Mouse (Mus musculus) inflammation-experienced regulatory T-cells, adult 6 months (primary cell): Measurements from ENCODE around the gene Sidt2. TPM values are rescaled to one million over a fixed set of nuclear protein-coding genes. Genes with fewer than 3 reads are reported as not detected.

ENCODE experiments used
- ATAC-seq: one replicate; pipeline ENCODE4 v1.8.0; 2017
- polyA plus RNA-seq, 3 experiments: library from polyadenylated mRNA; unstranded; fragments of 100-300 nt; shearing (Covaris generic); gene quantifications; one replicate each; pipeline ENCODE4 v1.2.1; 2017

Sidt2 gene
- polyA plus RNA-seq, 3 experiments from 2014 or later = 27.0 to 48.9 (median 35.8) TPM

- no peak for ATAC-seq
Observed at GRCm38 (mm10) chr9:45946182-45946871, 8.7 kb downstream of the Sidt2 start.

DNA sequence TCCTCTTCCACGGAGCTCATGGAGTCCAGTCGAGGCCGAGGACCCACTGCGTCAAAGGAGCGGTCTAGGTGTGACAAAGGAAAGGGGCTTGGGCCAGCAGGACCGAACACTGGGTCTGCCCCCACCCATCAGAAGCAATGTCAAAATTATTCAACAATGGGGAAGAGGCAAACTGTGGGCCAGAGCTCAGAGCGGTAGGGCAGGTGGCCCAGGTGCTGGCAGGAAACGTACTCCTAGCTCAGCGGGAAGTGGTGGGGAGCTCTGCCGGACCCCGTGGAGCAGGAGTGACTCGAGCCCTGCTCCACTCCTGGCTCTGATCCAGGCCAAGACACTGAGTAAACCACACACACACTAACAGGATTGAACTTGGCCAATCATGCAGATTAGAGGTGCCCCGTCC, 9.3 kb downstream of the Sidt2 start:
- ATAC-seq = peak; percentile 25

DNA sequence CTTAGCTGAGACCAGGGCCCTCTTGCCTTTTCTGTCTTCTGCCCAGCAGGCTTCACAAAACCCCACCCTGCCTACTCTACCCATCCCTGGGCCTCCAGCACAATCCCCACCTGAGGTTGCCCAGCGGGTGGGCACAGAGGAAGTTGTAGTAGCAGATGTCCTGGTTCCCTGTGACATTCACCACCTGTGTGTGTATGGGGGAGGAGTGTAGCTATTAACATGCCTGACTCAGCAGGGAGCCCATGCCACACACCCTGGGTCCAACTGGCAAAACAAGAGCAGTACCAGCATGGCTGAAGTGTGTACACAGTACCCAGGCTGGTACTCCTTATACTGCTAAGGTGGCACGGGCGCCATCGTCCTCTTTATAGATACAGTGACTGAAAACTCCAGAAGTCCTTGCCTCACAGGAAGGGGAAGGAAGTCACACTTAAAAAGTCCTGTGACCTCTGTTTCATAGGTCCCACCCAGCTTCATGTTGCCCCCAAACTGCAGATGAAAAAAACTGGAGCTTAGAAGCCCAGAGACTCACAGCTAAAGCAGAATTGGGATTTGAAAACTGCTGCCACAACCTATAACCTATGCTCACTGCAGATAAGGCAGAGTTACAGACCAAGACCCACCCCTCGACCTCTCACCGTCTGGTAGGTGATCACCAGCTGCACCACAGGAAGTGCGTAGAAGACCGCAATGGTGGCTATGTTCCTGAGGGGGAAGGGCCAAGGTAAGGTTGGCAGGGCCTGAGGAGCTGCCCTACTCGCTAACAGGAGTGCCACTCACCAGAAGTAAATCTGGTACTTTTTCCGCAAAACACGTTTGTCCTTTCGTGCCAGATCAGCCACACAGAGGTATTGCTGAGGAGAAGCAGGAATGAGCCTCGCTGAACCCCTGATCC, 10.3 kb downstream of the Sidt2 start:
- peak; percentile 95 for ATAC-seq

GRCm38 (mm10) chr9:45943628-45944505, 11.2 kb downstream of the Sidt2 start:
- no peak for ATAC-seq

- ATAC-seq = no peak
Observed at GRCm38 (mm10) chr9:45942916-45943315, 12.1 kb downstream of the Sidt2 start.

GRCm38 (mm10) chr9:45942464-45942863, 12.6 kb downstream of the Sidt2 start:
- ATAC-seq = no peak

GRCm38 (mm10) chr9:45941329-45941888, 13.6 kb downstream of the Sidt2 start:
- ATAC-seq = no peak

DNA sequence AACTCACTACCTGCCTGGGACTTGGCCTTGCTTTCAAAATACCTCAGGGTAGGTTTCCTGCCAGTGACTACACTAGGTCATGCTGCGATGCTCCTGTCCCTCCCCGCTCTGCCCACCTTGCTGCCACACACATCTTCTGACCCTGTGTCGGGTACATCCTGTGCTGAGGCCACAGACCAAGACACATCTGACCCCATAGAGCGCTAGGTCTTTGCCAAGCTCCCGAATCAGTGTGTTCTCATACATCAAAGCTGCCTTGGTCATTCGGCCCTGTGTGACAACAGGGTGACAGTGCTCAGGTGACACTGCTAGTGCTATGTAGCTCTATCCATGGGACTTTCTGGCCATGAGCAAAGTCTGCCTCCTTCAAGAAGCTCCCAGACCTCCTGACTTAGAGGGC, 15.3 kb downstream of the Sidt2 start:
- no peak for ATAC-seq

DNA sequence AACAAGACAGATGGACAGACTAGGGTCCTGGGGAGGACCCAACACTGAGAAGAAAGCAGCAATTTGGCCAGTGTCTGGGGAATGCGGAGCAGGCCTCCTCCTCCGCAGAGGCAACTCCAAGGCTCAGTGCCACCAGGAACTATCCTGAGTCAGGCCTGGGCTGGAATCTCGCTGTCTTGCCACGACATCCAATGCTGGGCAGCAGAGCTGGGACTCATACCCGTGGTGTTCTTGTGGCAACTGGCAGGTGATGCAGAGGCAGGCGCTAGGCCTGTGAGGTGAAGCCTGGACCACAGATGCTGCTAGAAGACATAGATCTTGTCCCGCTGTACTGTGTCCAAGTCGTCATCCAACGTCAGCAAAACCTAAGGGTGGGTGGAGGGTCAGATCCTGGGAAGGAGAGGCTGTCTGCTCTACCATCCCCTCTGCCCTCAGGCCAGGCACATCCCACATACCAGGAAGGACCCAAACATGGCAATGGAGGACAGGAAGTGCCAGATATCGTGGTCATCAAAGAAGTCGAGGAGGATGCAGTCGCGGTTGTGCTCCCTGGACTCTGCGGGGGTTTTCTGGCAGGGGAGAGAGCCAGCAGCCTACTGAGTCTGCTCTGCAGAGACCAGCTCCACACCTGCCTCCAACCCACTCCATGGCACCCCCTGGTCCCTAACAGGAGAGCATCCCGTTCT, 16.0 kb downstream of the Sidt2 start:
- no peak for ATAC-seq

- ATAC-seq = no peak
Observed at GRCm38 (mm10) chr9:45938088-45938487, 17.0 kb downstream of the Sidt2 start.

GRCm38 (mm10) chr9:45936883-45937282, 18.2 kb downstream of the Sidt2 start:
- ATAC-seq = peak; percentile 74

DNA sequence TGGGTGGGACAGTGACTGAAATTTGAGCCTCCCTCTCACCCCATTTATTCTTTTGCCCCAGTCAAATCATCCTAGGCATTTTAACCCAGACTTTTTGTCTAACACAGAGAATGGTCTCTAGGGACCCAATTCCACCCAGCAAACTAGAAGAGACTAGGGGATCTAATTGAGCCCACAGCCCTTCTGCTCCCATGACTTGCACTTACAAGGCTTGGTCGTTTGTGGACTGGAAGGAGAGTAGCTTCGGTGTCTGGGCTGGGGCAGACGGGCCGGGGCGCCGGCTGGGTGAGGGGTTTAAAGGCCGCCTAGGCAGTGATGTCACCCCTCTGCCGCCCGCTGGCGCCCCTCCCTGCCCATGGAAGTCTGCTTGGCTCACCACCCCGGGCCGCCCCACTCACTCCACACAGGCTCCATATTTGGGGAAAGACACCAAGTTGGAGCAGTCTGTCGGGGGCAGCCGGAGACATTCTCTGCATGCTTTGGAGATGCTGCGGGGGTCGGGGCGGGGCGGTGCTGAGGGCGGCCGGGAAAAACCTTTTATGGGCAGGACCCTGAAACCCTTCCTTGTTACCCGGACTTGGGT, 19.3 kb downstream of the Sidt2 start, which contains the start of gene Tagln:
Tagln (minus strand) TSS at position 431 of the 583 bp plus-strand sequence.
- ATAC-seq = no peak

- ATAC-seq = no peak
Observed at GRCm38 (mm10) chr9:45932571-45933415, 22.3 kb downstream of the Sidt2 start.

DNA sequence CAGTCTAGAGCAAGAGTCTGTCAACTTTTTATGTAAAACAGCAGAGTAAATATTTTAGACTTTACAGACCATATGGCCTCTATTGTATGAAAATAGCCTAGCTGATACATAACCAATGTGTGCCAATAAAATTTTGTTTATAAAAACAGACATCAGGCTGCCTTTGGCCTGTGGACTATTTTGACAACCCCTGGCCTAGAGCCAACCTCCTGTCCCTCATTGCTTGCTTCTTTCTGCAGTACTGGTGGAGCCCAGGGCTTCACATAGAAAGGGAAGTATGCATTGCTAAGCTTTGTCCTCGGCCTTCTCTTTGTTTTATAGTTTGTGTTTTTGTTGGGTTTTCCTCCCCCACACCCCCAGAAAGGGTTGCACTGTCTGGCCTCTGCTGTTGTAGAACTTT, 23.1 kb downstream of the Sidt2 start:
- no peak for ATAC-seq

DNA sequence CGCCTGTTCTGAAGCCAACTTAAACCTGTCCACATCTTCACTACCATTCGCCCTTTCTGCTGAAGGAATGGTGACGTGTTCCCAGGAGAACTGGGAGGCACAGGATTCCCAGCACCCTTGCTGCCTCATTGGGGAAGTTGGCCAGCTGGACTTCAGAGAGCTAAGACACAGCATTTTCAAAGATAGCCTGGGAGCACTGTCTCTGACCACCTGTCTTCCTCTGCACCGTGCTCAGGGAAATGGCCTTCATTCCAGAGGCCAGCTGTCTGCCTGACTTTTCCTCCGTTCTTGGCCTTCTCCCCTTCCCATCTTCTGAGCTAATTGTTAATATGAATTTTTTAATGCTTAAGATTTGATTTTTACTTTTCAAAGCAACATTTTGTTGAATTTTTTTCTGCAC, 25.8 kb downstream of the Sidt2 start:
- ATAC-seq = no peak

DNA sequence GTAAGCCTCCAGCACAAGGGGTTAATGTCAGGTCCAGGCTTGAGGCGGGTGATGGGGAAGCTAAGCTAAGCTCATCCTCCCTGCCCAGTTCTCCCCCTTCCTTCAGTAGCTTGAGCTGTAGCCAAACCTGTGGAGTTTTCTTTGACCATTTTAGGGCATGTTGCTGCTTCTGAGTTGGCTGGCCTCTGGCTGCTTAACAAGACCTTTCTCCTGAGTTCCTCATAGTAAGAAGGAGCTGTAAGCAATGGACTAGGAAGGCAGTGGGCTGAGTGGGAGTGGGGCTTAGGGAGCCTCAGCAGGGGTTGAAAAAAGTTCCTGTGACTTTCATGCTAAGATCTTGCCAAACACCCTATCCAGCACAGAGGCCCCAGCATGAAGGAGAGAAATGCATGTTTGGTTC, 35.2 kb downstream of the Sidt2 start:
- no peak for ATAC-seq

GRCm38 (mm10) chr9:45917041-45917934, 37.8 kb downstream of the Sidt2 start:
- ATAC-seq = no peak

DNA sequence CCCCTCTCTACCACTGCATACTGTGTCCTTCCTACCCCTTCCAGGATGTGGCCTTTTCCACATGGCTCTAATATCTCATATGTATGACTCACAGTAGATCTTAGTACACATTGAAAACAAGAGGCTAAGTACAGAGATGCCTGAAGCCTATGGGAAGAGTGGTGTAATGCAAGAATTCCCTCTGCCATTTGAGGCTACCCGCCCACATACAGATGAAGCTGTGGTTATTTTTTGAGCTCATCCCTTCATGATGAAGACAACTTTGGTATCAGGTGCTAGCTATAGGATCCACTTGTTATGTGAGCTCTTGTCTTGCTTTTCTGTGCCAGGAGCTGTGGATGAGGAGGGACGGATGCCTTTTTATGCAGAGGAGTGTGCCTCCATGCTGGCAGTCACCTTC, 39.4 kb downstream of the Sidt2 start:
- ATAC-seq = no peak

- peak; percentile 33 for ATAC-seq
Observed at GRCm38 (mm10) chr9:45911673-45912072, 43.4 kb downstream of the Sidt2 start.
